In genomic region chr15:25468478-25468877, GRCm38 (mm10) we compare ENCODE assay signal across 19 mouse cellular contexts. TPM values are rescaled to one million over a fixed set of nuclear protein-coding genes. Genes with fewer than 3 reads are reported as not detected.
DNase-seq lines count a peak whose midpoint lies in the region; ATAC-seq and TF ChIP-seq lines count a peak whose summit lies in the region.
"Had no signal": no experiment of that assay in that cellular context is flagged by ENCODE, and none has a peak within 500 bp of the region (broad histone marks: within the 10 kb centered on the region; RNA-seq: fewer than 3 reads in every experiment).

No protein-coding gene starts in this region.

- H3K4me2 ChIP-seq in midbrain, postnatal 0 days (ENCODE audit: low read depth, low read length, poor library complexity, severe bottlenecking): no peak overlapping the region
- H3K4me2 ChIP-seq: embryonic facial prominence, embryonic 12.5 days; forebrain, embryonic 15.5 days; heart, embryonic 11.5 days; hindbrain, embryonic 15.5 days had no signal

- peak; percentile 5 for DNase-seq in heart, adult 11 months
- no peak for DNase-seq in heart, adult 18-20 months
- DNase-seq in thymus, adult 2 months: peak; percentile 12
- DNase-seq in thymus, adult 18-20 months: no peak
- peak; percentile 40 for DNase-seq in thymus, postnatal 14 days
- DNase-seq in spleen, postnatal 10 days (ENCODE audit: low spot score in 2 of 2): no peak
- DNase-seq in midbrain, postnatal 0 days (ENCODE audit: low spot score): no peak
- DNase-seq: adrenal gland, postnatal 14 days; cerebellum, adult 11-12 months; cerebellum, adult 9-10 months; cerebellum, postnatal 25 days; gastrocnemius, postnatal 14 days had no signal

- H3K36me3 ChIP-seq in thymus, adult 2 months (ENCODE audit: control insufficient read depth, insufficient read depth, low read length): no peaks in the 10 kb centered on the region
- H3K36me3 ChIP-seq in midbrain, postnatal 0 days (ENCODE audit: insufficient read depth, low read length): no peaks in the 10 kb centered on the region
- H3K36me3 ChIP-seq: embryonic facial prominence, embryonic 12.5 days; forebrain, embryonic 15.5 days; hindbrain, embryonic 15.5 days had no signal

- no peak overlapping the region for H3K4me3 ChIP-seq in thymus, adult 2 months (ENCODE audit: control insufficient read depth, insufficient read depth, low read length)
- no peak overlapping the region for H3K4me3 ChIP-seq in midbrain, postnatal 0 days (ENCODE audit: low read depth, low read length)
- H3K4me3 ChIP-seq: embryonic facial prominence, embryonic 12.5 days; forebrain, embryonic 15.5 days; hindbrain, embryonic 15.5 days had no signal

- H3K9ac ChIP-seq in midbrain, postnatal 0 days (replicated peaks; ENCODE audit: low read length, poor library complexity, severe bottlenecking): no peak overlapping the region
- H3K9ac ChIP-seq: embryonic facial prominence, embryonic 12.5 days; forebrain, embryonic 15.5 days; hindbrain, embryonic 15.5 days had no signal

- H3K4me1 ChIP-seq in thymus, adult 2 months (replicated peaks; ENCODE audit: control insufficient read depth, insufficient read depth, low read length): peaks cover 12% of the 10 kb centered on the region
- H3K4me1 ChIP-seq in midbrain, postnatal 0 days (ENCODE audit: insufficient read depth, low read length): no peaks in the 10 kb centered on the region
- H3K4me1 ChIP-seq: forebrain, embryonic 15.5 days; hindbrain, embryonic 15.5 days had no signal

- no peak for TF ChIP-seq POLR2A in thymus, adult 2 months (IDR thresholded peaks at IDR 0.05; ENCODE audit: control insufficient read depth, extremely low read depth, insufficient read depth, low read length, poor library complexity)

- no peak overlapping the region for H3K27ac ChIP-seq in thymus, adult 2 months (ENCODE audit: control insufficient read depth, insufficient read depth, low read length)
- no peak overlapping the region for H3K27ac ChIP-seq in midbrain, postnatal 0 days (ENCODE audit: low read depth, low read length)
- H3K27ac ChIP-seq: forebrain, embryonic 15.5 days; hindbrain, embryonic 15.5 days had no signal

- no peaks in the 10 kb centered on the region for H3K27me3 ChIP-seq in thymus, adult 2 months (ENCODE audit: control insufficient read depth, insufficient read depth, low read length)
- no peaks in the 10 kb centered on the region for H3K27me3 ChIP-seq in midbrain, postnatal 0 days (ENCODE audit: insufficient read depth, low read length)
- H3K27me3 ChIP-seq: embryonic facial prominence, embryonic 12.5 days; forebrain, embryonic 15.5 days; hindbrain, embryonic 15.5 days; Patski had no signal

- no peaks in the 10 kb centered on the region for H3K9me3 ChIP-seq in midbrain, postnatal 0 days (ENCODE audit: low read length)
- H3K9me3 ChIP-seq: embryonic facial prominence, embryonic 12.5 days; forebrain, embryonic 15.5 days; hindbrain, embryonic 15.5 days had no signal

- TF ChIP-seq CTCF in thymus, adult 2 months (IDR thresholded peaks at IDR 0.05; ENCODE audit: borderline replicate concordance, control insufficient read depth, extremely low read depth, insufficient read depth, low read length, poor library complexity): no peak
- TF ChIP-seq CTCF in midbrain, postnatal 0 days (IDR thresholded peaks at IDR 0.05): no peak

- ATAC-seq in hematopoietic stem cell, adult 5-6 weeks (replicated peaks in 1 of 2; ENCODE audit: insufficient read depth in 1 of 2, low FRiP score in 2 of 2, low TSS enrichment in 1 of 2, low read depth in 1 of 2, poor library complexity in 2 of 2, severe bottlenecking in 2 of 2): peak; percentile 85 to 96
- no peak for ATAC-seq in midbrain, postnatal 0 days (ENCODE audit: low FRiP score)
- ATAC-seq: activated CD4-positive, CD25-positive, alpha-beta regulatory T cell, adult 4 months; forebrain, embryonic 15.5 days; Patski had no signal

- WGBS in thymus, adult 2 months: 10% methylated on average over 2 of the region's 2 CpGs
- 68% methylated on average over 2 of the region's 2 CpGs for WGBS in midbrain, postnatal 0 days

RNA-seq across cellular contexts. Expression of gene Basp1, which starts 54.9 kb away (rescaled TPM):
- 1 to 10 TPM; 1.0 to 2.9 TPM for total RNA-seq in heart, adult 18-20 months (2021)
- 13.9 and 18.1 TPM in 2 replicates for polyA plus RNA-seq in thymus, adult 2 months (2012; rRNA removed)
- total RNA-seq in hematopoietic stem cell, adult 5-6 weeks (2017): 33.2 and 48.4 TPM in 2 replicates
- total RNA-seq in midbrain, postnatal 0 days (2014; rRNA removed): 1,178 and 1,429 TPM in 2 replicates
- 480 and 547 TPM in 2 replicates for polyA plus RNA-seq in midbrain, postnatal 0 days (2015; fragmentation: Nextera tagmentation; extraction: Ambion mirVana)
- polyA plus RNA-seq: activated CD4-positive, CD25-positive, alpha-beta regulatory T cell, adult 4 months had no signal

Comparison
In these comparisons a context has a peak if more than half of its experiments do, and no peak if none do; other contexts are left out.
1. DNase-seq: peak in heart, adult 11 months (single experiment), thymus, adult 2 months (single experiment) and thymus, postnatal 14 days (single experiment); none in heart, adult 18-20 months (0 of 2), thymus, adult 18-20 months (0 of 2), spleen, postnatal 10 days (0 of 2) and midbrain, postnatal 0 days (single experiment).
2. RNA of gene Basp1, which starts 54.9 kb away (total RNA-seq): 1,178 to 1,429 TPM in midbrain, postnatal 0 days; 33.2 to 48.4 TPM in hematopoietic stem cell, adult 5-6 weeks and 1.0 to 2.9 TPM in heart, adult 18-20 months; every median in the first group is over 10 times any median in the second.